Mouse (Mus musculus): ENCODE measurements around the gene Pde6c. TPM values are rescaled to one million over a fixed set of nuclear protein-coding genes. Genes with fewer than 3 reads are reported as not detected.

Gene Pde6c
- polyA plus RNA-seq, 1 experiment from 2014 or later, result 0.27 TPM

- ATAC-seq (ENCODE audit: insufficient number of reproducible peaks, insufficient read depth, low FRiP score, low read depth), result no peak
- H3K4me1 ChIP-seq (ENCODE audit: control insufficient read depth, insufficient read depth, low read length), result no peaks in the 10 kb centered on the region
- WGBS, result 55% methylated on average over 2 of the region's 2 CpGs
Measured at GRCm38 (mm10) chr19:38164633-38165032, 32.1 kb downstream of the Pde6c start.

DNA sequence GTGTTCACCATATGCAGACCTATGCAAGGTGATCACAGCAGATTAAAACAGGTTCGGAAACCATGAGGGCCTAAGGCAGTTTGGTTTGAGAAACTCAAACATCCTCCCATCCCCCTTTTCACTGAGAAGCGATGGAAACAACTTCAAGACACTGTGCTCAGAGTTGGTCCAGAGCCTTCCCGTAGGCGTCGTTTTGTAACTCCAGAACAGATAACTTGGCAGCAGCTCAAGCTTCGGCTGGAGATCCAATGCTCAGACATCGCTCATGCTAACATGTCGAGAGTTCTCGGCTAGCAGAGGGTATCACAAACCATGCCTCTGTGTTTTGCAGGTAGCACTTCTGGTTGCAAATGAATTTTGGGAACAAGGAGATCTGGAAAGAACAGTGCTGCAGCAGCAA is 47.1 kb downstream of the Pde6c start:
- Histone ChIP-seq H3K36me3 (ENCODE audit: control insufficient read depth, insufficient read depth, low read length) (no peaks in the 10 kb centered on the region), H3K9me3 (ENCODE audit: control insufficient read depth, low read depth, low read length) (no peaks in the 10 kb centered on the region), H3K4me2 (replicated peaks; ENCODE audit: low read depth, low read length) (no peak overlapping the region), H3K4me3 (ENCODE audit: low read depth, low read length) (no peak overlapping the region), H3K4me1 (ENCODE audit: control insufficient read depth, insufficient read depth, low read length) (no peaks in the 10 kb centered on the region), H3K27me3 (ENCODE audit: control insufficient read depth, insufficient read depth, low read length) (no peaks in the 10 kb centered on the region), H3K27ac (ENCODE audit: low read length) (no peak overlapping the region), H3K9ac (replicated peaks; ENCODE audit: low read depth, low read length) (no peak overlapping the region)
- ATAC-seq (ENCODE audit: insufficient number of reproducible peaks, insufficient read depth, low FRiP score, low read depth), result no peak
- 87% methylated on average over 9 of the region's 9 CpGs for WGBS

More at GRCm38 (mm10) chr19:38164633-38165032, 32.1 kb downstream of the Pde6c start:
- Histone ChIP-seq H3K27ac (ENCODE audit: low read length) (no peak overlapping the region), H3K4me2 (replicated peaks; ENCODE audit: low read depth, low read length) (no peak overlapping the region), H3K9me3 (ENCODE audit: control insufficient read depth, low read depth, low read length) (no peaks in the 10 kb centered on the region), H3K27me3 (ENCODE audit: control insufficient read depth, insufficient read depth, low read length) (no peaks in the 10 kb centered on the region), H3K36me3 (ENCODE audit: control insufficient read depth, insufficient read depth, low read length) (no peaks in the 10 kb centered on the region), H3K9ac (replicated peaks; ENCODE audit: low read depth, low read length) (no peak overlapping the region), H3K4me3 (ENCODE audit: low read depth, low read length) (no peak overlapping the region)

- no peak for ATAC-seq (ENCODE audit: insufficient number of reproducible peaks, insufficient read depth, low FRiP score, low read depth)
- H3K4me1 ChIP-seq (ENCODE audit: control insufficient read depth, insufficient read depth, low read length), result no peaks in the 10 kb centered on the region
- WGBS, result 73% methylated on average over 5 of the region's 5 CpGs
Measured at GRCm38 (mm10) chr19:38186631-38187344, 54.2 kb downstream of the Pde6c start.

DNA sequence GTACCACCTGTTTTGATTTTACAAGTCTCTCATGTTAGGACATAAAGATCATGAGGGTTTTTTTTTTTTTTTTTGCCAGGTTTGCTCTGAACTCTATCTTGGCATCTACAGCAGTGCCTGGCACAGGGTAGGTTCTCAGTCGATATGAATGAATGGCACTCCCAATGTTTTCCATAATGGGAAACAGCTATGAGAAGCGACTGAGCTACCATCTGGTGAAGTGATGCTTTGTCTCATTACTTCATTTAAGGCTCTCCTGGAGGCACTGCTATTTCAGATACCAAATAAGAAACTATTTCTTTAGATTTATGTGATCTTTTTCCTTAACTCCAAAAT is 54.7 kb downstream of the Pde6c start:
- H3K27me3 ChIP-seq (ENCODE audit: control insufficient read depth, insufficient read depth, low read length), result no peaks in the 10 kb centered on the region
- WGBS, result 89% methylated on average over 2 of the region's 2 CpGs
- H3K4me3 ChIP-seq (ENCODE audit: low read depth, low read length), result no peak overlapping the region
- H3K4me1 ChIP-seq (ENCODE audit: control insufficient read depth, insufficient read depth, low read length), result no peaks in the 10 kb centered on the region
- no peak for ATAC-seq (ENCODE audit: insufficient number of reproducible peaks, insufficient read depth, low FRiP score, low read depth)
- no peaks in the 10 kb centered on the region for H3K9me3 ChIP-seq (ENCODE audit: control insufficient read depth, low read depth, low read length)
- no peak overlapping the region for H3K9ac ChIP-seq (replicated peaks; ENCODE audit: low read depth, low read length)
- no peak overlapping the region for H3K27ac ChIP-seq (ENCODE audit: low read length)
- peaks cover 4% of the 10 kb centered on the region; the same call in 1 of the 2 replicates for H3K36me3 ChIP-seq (ENCODE audit: control insufficient read depth, insufficient read depth, low read length)
- no peak overlapping the region for H3K4me2 ChIP-seq (replicated peaks; ENCODE audit: low read depth, low read length)

More at GRCm38 (mm10) chr19:38186631-38187344, 54.2 kb downstream of the Pde6c start:
- H3K36me3 ChIP-seq (ENCODE audit: control insufficient read depth, insufficient read depth, low read length), result peaks cover 4% of the 10 kb centered on the region; the same call in 1 of the 2 replicates
- no peak overlapping the region for H3K4me3 ChIP-seq (ENCODE audit: low read depth, low read length)
- H3K27ac ChIP-seq (ENCODE audit: low read length), result no peak overlapping the region
- H3K27me3 ChIP-seq (ENCODE audit: control insufficient read depth, insufficient read depth, low read length), result no peaks in the 10 kb centered on the region
- no peak overlapping the region for H3K4me2 ChIP-seq (replicated peaks; ENCODE audit: low read depth, low read length)
- H3K9me3 ChIP-seq (ENCODE audit: control insufficient read depth, low read depth, low read length), result no peaks in the 10 kb centered on the region
- no peak overlapping the region for H3K9ac ChIP-seq (replicated peaks; ENCODE audit: low read depth, low read length)

GRCm38 (mm10) chr19:38190606-38191005 is 58.0 kb downstream of the Pde6c start:
- no peak overlapping the region for H3K4me3 ChIP-seq (ENCODE audit: low read depth, low read length)
- no peaks in the 10 kb centered on the region for H3K27me3 ChIP-seq (ENCODE audit: control insufficient read depth, insufficient read depth, low read length)
- WGBS, result 78% methylated on average over 3 of the region's 3 CpGs
- no peaks in the 10 kb centered on the region for H3K4me1 ChIP-seq (ENCODE audit: control insufficient read depth, insufficient read depth, low read length)
- no peaks in the 10 kb centered on the region for H3K9me3 ChIP-seq (ENCODE audit: control insufficient read depth, low read depth, low read length)
- H3K4me2 ChIP-seq (replicated peaks; ENCODE audit: low read depth, low read length), result no peak overlapping the region
- H3K27ac ChIP-seq (ENCODE audit: low read length), result no peak overlapping the region
- H3K9ac ChIP-seq (replicated peaks; ENCODE audit: low read depth, low read length), result no peak overlapping the region
- ATAC-seq (ENCODE audit: insufficient number of reproducible peaks, insufficient read depth, low FRiP score, low read depth), result no peak
- peaks cover 8% of the 10 kb centered on the region; the same call in 1 of the 2 replicates for H3K36me3 ChIP-seq (ENCODE audit: control insufficient read depth, insufficient read depth, low read length)

DNA sequence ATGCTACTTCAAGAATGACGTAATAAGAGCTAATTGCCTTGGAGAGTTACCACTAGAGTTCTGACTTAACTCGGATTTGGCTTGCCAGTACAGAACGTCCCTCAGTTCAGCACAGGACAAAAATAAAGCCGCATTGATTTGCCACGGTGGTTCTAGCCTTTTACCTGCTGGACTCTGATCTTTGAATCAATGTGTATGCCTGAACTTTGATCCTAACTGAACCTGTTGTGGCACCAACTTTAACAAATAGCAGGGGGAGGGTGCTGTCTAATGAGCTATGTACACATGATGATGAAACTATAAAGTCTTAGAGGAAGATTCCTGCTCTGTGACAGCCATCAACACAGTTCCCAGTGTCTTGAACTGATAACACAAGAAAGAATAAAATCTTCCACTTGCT is 58.9 kb downstream of the Pde6c start:
- no peaks in the 10 kb centered on the region for H3K27me3 ChIP-seq (ENCODE audit: control insufficient read depth, insufficient read depth, low read length)
- no peak for ATAC-seq (ENCODE audit: insufficient number of reproducible peaks, insufficient read depth, low FRiP score, low read depth)
- no peak overlapping the region for H3K9ac ChIP-seq (replicated peaks; ENCODE audit: low read depth, low read length)
- H3K27ac ChIP-seq (ENCODE audit: low read length), result no peak overlapping the region
- H3K4me1 ChIP-seq (ENCODE audit: control insufficient read depth, insufficient read depth, low read length), result no peaks in the 10 kb centered on the region
- H3K4me2 ChIP-seq (replicated peaks; ENCODE audit: low read depth, low read length), result no peak overlapping the region
- 75% methylated on average over 5 of the region's 5 CpGs for WGBS
- H3K36me3 ChIP-seq (ENCODE audit: control insufficient read depth, insufficient read depth, low read length), result peaks cover 8% of the 10 kb centered on the region; the same call in 1 of the 2 replicates
- H3K4me3 ChIP-seq (ENCODE audit: low read depth, low read length), result no peak overlapping the region
- no peaks in the 10 kb centered on the region for H3K9me3 ChIP-seq (ENCODE audit: control insufficient read depth, low read depth, low read length)

DNA sequence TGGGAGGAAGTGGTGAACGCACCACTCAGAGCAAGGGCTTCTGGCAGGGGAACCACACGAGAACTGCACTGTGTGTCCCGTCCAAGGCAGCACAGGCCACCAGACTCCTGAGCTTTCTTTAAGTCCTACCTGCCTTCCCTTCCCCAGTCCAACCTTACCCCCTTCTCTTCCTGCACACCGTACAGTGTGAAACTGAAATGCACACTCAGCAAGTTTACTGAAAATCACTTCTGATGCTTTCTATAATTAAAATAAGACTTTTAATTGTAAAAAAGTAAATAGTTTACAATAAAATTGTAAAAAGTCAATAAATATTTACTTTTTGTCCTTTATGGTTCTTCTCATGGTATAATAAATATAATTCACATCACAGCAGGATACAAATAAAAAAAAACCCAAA is 62.7 kb downstream of the Pde6c start:
- Histone ChIP-seq H3K4me2 (replicated peaks; ENCODE audit: low read depth, low read length) (no peak overlapping the region), H3K27me3 (ENCODE audit: control insufficient read depth, insufficient read depth, low read length) (no peaks in the 10 kb centered on the region), H3K27ac (ENCODE audit: low read length) (no peak overlapping the region), H3K4me3 (ENCODE audit: low read depth, low read length) (no peak overlapping the region), H3K36me3 (ENCODE audit: control insufficient read depth, insufficient read depth, low read length) (peaks cover 10% of the 10 kb centered on the region; the same call in 1 of the 2 replicates), H3K9me3 (ENCODE audit: control insufficient read depth, low read depth, low read length) (no peaks in the 10 kb centered on the region), H3K4me1 (ENCODE audit: control insufficient read depth, insufficient read depth, low read length) (no peaks in the 10 kb centered on the region), H3K9ac (replicated peaks; ENCODE audit: low read depth, low read length) (no peak overlapping the region)
- no peak for ATAC-seq (ENCODE audit: insufficient number of reproducible peaks, insufficient read depth, low FRiP score, low read depth)
- WGBS, result 90% methylated on average over 4 of the region's 4 CpGs

DNA sequence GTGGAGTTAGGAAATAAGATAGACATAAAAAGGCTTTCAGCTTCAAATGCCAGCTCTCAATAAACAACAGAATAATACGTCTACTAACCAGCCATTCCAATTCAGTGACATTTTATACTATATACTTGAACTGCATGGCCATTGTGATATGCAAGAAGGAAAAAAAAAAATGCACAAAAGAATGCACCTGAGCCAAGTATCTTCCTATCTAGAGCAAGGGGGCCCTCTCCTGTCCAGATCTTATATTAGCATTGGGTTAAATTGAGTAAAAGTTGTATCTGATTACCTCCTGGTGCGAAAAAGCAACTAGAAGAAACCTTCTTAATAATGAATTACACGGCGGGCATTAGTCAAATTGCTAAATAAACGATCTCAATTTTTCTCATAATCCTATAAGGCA is 66.2 kb downstream of the Pde6c start:
- no peak overlapping the region for H3K4me2 ChIP-seq (replicated peaks; ENCODE audit: low read depth, low read length)
- no peaks in the 10 kb centered on the region for H3K27me3 ChIP-seq (ENCODE audit: control insufficient read depth, insufficient read depth, low read length)
- H3K9ac ChIP-seq (replicated peaks; ENCODE audit: low read depth, low read length), result no peak overlapping the region
- H3K9me3 ChIP-seq (ENCODE audit: control insufficient read depth, low read depth, low read length), result no peaks in the 10 kb centered on the region
- H3K36me3 ChIP-seq (ENCODE audit: control insufficient read depth, insufficient read depth, low read length), result peaks cover 11% of the 10 kb centered on the region; the same call in 1 of the 2 replicates
- whole genome bisulfite sequencing, result 70% methylated on average over 5 of the region's 5 CpGs
- H3K27ac ChIP-seq (ENCODE audit: low read length), result no peak overlapping the region
- no peaks in the 10 kb centered on the region for H3K4me1 ChIP-seq (ENCODE audit: control insufficient read depth, insufficient read depth, low read length)
- no peak for ATAC-seq (ENCODE audit: insufficient number of reproducible peaks, insufficient read depth, low FRiP score, low read depth)
- H3K4me3 ChIP-seq (ENCODE audit: low read depth, low read length), result no peak overlapping the region

- Histone ChIP-seq H3K9ac (replicated peaks; ENCODE audit: low read depth, low read length) (no peak overlapping the region), H3K36me3 (ENCODE audit: control insufficient read depth, insufficient read depth, low read length) (peaks cover 10% of the 10 kb centered on the region; the same call in 1 of the 2 replicates), H3K27me3 (ENCODE audit: control insufficient read depth, insufficient read depth, low read length) (no peaks in the 10 kb centered on the region), H3K4me2 (replicated peaks; ENCODE audit: low read depth, low read length) (no peak overlapping the region), H3K4me3 (ENCODE audit: low read depth, low read length) (no peak overlapping the region), H3K9me3 (ENCODE audit: control insufficient read depth, low read depth, low read length) (no peaks in the 10 kb centered on the region), H3K4me1 (ENCODE audit: control insufficient read depth, insufficient read depth, low read length) (no peaks in the 10 kb centered on the region), H3K27ac (ENCODE audit: low read length) (no peak overlapping the region)
- no peak for ATAC-seq (ENCODE audit: insufficient number of reproducible peaks, insufficient read depth, low FRiP score, low read depth)
- WGBS, result 54% methylated on average over 9 of the region's 9 CpGs
Measured at GRCm38 (mm10) chr19:38206669-38207068, 74.1 kb downstream of the Pde6c start.
